ENCODE assay signal across 10 mouse cellular contexts in the genomic region with DNA sequence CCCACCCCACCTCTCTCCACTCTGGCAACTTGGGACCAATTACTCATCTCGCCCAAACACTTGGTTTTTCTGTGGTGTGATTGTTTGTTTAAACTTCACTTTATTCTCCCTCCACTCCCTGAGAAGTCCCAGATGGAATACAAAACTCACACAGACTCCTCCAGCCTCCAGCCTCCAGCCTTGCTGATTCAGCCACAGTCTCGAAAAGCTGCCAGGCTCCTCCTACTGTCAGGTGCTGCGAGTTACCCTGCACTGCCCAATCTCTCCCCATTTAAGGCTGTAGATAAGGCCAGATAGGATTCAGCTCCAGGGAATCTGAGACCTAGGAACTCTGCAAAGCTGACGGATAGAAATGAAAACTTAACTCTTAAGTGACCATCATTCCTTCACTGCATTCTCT.
A peak's percentile ranks its signal among the peaks of the same experiment; 100 is the strongest.
DNase-seq lines count a peak whose midpoint lies in the region; ATAC-seq and TF ChIP-seq lines count a peak whose summit lies in the region.
"Had no signal": no experiment of that assay in that cellular context is flagged by ENCODE, and none has a peak within 500 bp of the region (broad histone marks: within the 10 kb centered on the region; RNA-seq: fewer than 3 reads in every experiment).

No protein-coding gene starts in this region.

- H3K9ac ChIP-seq in kidney, postnatal 0 days (ENCODE audit: low read depth, low read length) = no peak overlapping the region
- H3K9ac ChIP-seq: hindbrain, embryonic 12.5 days had no signal

- WGBS in kidney, postnatal 0 days = 4% methylated on average over 4 of the region's 4 CpGs
- WGBS in forebrain, embryonic 10.5 days = 10% methylated on average over 4 of the region's 4 CpGs

- ATAC-seq in kidney, postnatal 0 days (replicated peaks; ENCODE audit: low FRiP score, low read depth) = no peak

- peak; percentile 4 for DNase-seq in kidney, postnatal 0 days (ENCODE audit: low spot score)
- DNase-seq in kidney, postnatal 14 days = no peak
- DNase-seq in urinary bladder, postnatal 14 days (ENCODE audit: low spot score) = peak; percentile 6
- DNase-seq in urinary bladder, adult 2 months (ENCODE audit: low spot score) = no peak
- peak; percentile 21 for DNase-seq in kidney, postnatal 10 days
- no peak for DNase-seq in spleen, postnatal 14 days (ENCODE audit: low spot score in 2 of 2)
- no peak for DNase-seq in forebrain, embryonic 10.5 days (ENCODE audit: extremely low spot score, low spot score)
- DNase-seq: adrenal gland, postnatal 10 days; cerebellum, postnatal 25 days had no signal

- no peak overlapping the region for H3K27ac ChIP-seq in kidney, postnatal 0 days
- no peak overlapping the region for H3K27ac ChIP-seq in forebrain, embryonic 10.5 days
- H3K27ac ChIP-seq: hindbrain, embryonic 12.5 days had no signal

- no peaks in the 10 kb centered on the region for H3K9me3 ChIP-seq in kidney, postnatal 0 days (replicated peaks; ENCODE audit: low read length)
- H3K9me3 ChIP-seq in forebrain, embryonic 10.5 days = no peaks in the 10 kb centered on the region
- H3K9me3 ChIP-seq: hindbrain, embryonic 12.5 days had no signal

- H3K36me3 ChIP-seq in kidney, postnatal 0 days (ENCODE audit: insufficient read depth, low read length) = no peaks in the 10 kb centered on the region
- H3K36me3 ChIP-seq in forebrain, embryonic 10.5 days (replicated peaks) = no peaks in the 10 kb centered on the region
- H3K36me3 ChIP-seq: hindbrain, embryonic 12.5 days had no signal

- no peak for TF ChIP-seq CTCF in kidney, postnatal 0 days (IDR thresholded peaks at IDR 0.05; ENCODE audit: low read depth)

- H3K4me1 ChIP-seq in kidney, postnatal 0 days (replicated peaks; ENCODE audit: insufficient read depth, low read length) = no peaks in the 10 kb centered on the region
- H3K4me1 ChIP-seq in forebrain, embryonic 10.5 days = peaks cover 10% of the 10 kb centered on the region

- H3K4me2 ChIP-seq in kidney, postnatal 0 days (ENCODE audit: low read length) = no peak overlapping the region
- H3K4me2 ChIP-seq: hindbrain, embryonic 12.5 days had no signal

- H3K4me3 ChIP-seq in kidney, postnatal 0 days (replicated peaks; ENCODE audit: low read depth, low read length) = no peak overlapping the region
- H3K4me3 ChIP-seq in forebrain, embryonic 10.5 days = no peak overlapping the region
- H3K4me3 ChIP-seq: hindbrain, embryonic 12.5 days had no signal

- no peaks in the 10 kb centered on the region for H3K27me3 ChIP-seq in kidney, postnatal 0 days (ENCODE audit: insufficient read depth, low read length)
- no peaks in the 10 kb centered on the region for H3K27me3 ChIP-seq in forebrain, embryonic 10.5 days (ENCODE audit: poor library complexity, severe bottlenecking)
- H3K27me3 ChIP-seq: hindbrain, embryonic 12.5 days had no signal

Comparison
In these comparisons a context has a peak if more than half of its experiments do, and no peak if none do; other contexts are left out.
1. DNase-seq: peak in kidney, postnatal 0 days (single experiment), urinary bladder, postnatal 14 days (single experiment) and kidney, postnatal 10 days (single experiment); none in kidney, postnatal 14 days (single experiment), urinary bladder, adult 2 months (single experiment), spleen, postnatal 14 days (0 of 2) and forebrain, embryonic 10.5 days (single experiment).